Mouse (Mus musculus): ENCODE results near the gene Ahnak. TPM values are rescaled to one million over a fixed set of nuclear protein-coding genes. Genes with fewer than 3 reads are reported as not detected.

Ahnak gene
- polyA plus RNA-seq, 1 experiment from 2014 or later = 10.6 TPM

- H3K4me3 ChIP-seq (ENCODE audit: low read depth, low read length) = no peak overlapping the region
- H3K27ac ChIP-seq (replicated peaks; ENCODE audit: low read depth, low read length) = no peak overlapping the region
- ATAC-seq (replicated peaks; ENCODE audit: insufficient number of reproducible peaks, low FRiP score, low TSS enrichment, low read depth) (no peak; the same call in 1 of the 2 replicates), DNase-seq (ENCODE audit: low spot score) (no peak)
- H3K27me3 ChIP-seq (ENCODE audit: control insufficient read depth, insufficient read depth, low read length) = no peaks in the 10 kb centered on the region
- WGBS = 75% methylated on average over 9 of the region's 9 CpGs
- H3K4me1 ChIP-seq (ENCODE audit: control insufficient read depth, insufficient read depth, low read length) = no peaks in the 10 kb centered on the region
- H3K9me3 ChIP-seq (replicated peaks; ENCODE audit: control insufficient read depth, low read length) = no peaks in the 10 kb centered on the region
- H3K9ac ChIP-seq (replicated peaks; ENCODE audit: low read length) = no peak overlapping the region
- no peaks in the 10 kb centered on the region for H3K36me3 ChIP-seq (replicated peaks; ENCODE audit: control insufficient read depth, insufficient read depth, low read depth, low read length)
- no peak overlapping the region for H3K4me2 ChIP-seq (ENCODE audit: low read depth, low read length)
These were observed 44.6 kb downstream of the Ahnak start for GRCm38 (mm10) chr19:9033412-9034340.

- ATAC-seq (replicated peaks; ENCODE audit: insufficient number of reproducible peaks, low FRiP score, low TSS enrichment, low read depth) (no peak), DNase-seq (ENCODE audit: low spot score) (no peak)
- H3K4me1 ChIP-seq (ENCODE audit: control insufficient read depth, insufficient read depth, low read length) = no peaks in the 10 kb centered on the region
- no peak overlapping the region for H3K9ac ChIP-seq (replicated peaks; ENCODE audit: low read length)
- H3K36me3 ChIP-seq (replicated peaks; ENCODE audit: control insufficient read depth, insufficient read depth, low read depth, low read length) = no peaks in the 10 kb centered on the region
- H3K9me3 ChIP-seq (replicated peaks; ENCODE audit: control insufficient read depth, low read length) = no peaks in the 10 kb centered on the region
- no peak overlapping the region for H3K4me2 ChIP-seq (ENCODE audit: low read depth, low read length)
- no peaks in the 10 kb centered on the region for H3K27me3 ChIP-seq (ENCODE audit: control insufficient read depth, insufficient read depth, low read length)
- H3K4me3 ChIP-seq (ENCODE audit: low read depth, low read length) = no peak overlapping the region
- H3K27ac ChIP-seq (replicated peaks; ENCODE audit: low read depth, low read length) = no peak overlapping the region
- WGBS = 82% methylated on average over 3 of the region's 3 CpGs
These were observed 45.4 kb downstream of the Ahnak start for GRCm38 (mm10) chr19:9034480-9034879.

DNA sequence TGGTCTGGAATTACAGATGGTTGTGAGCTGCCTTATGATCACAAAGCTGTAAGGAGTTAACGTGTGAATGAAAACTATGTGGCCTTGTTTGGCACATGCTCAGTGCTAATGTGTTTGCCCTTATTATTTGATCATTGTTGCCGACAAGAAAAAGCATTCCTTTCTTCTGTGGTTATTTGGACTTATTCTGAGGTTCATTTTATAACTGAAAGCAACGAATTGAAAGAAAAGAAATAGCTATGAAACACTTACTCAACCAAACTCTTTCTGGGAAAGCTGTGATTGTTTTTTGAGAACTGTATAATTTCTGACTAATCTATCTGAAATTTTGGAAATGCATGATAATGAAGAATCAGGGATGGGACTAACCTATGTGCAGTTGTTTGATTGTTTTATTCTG lies 46.0 kb downstream of the Ahnak start:
- Histone ChIP-seq H3K4me2 (ENCODE audit: low read depth, low read length) (no peak overlapping the region), H3K9ac (replicated peaks; ENCODE audit: low read length) (no peak overlapping the region), H3K4me1 (ENCODE audit: control insufficient read depth, insufficient read depth, low read length) (no peaks in the 10 kb centered on the region), H3K27ac (replicated peaks; ENCODE audit: low read depth, low read length) (no peak overlapping the region), H3K4me3 (ENCODE audit: low read depth, low read length) (no peak overlapping the region), H3K27me3 (ENCODE audit: control insufficient read depth, insufficient read depth, low read length) (no peaks in the 10 kb centered on the region), H3K9me3 (replicated peaks; ENCODE audit: control insufficient read depth, low read length) (no peaks in the 10 kb centered on the region), H3K36me3 (replicated peaks; ENCODE audit: control insufficient read depth, insufficient read depth, low read depth, low read length) (no peaks in the 10 kb centered on the region)
- ATAC-seq (replicated peaks; ENCODE audit: insufficient number of reproducible peaks, low FRiP score, low TSS enrichment, low read depth) (no peak), DNase-seq (ENCODE audit: low spot score) (no peak)
- WGBS = 73% methylated on average over 3 of the region's 3 CpGs

DNA sequence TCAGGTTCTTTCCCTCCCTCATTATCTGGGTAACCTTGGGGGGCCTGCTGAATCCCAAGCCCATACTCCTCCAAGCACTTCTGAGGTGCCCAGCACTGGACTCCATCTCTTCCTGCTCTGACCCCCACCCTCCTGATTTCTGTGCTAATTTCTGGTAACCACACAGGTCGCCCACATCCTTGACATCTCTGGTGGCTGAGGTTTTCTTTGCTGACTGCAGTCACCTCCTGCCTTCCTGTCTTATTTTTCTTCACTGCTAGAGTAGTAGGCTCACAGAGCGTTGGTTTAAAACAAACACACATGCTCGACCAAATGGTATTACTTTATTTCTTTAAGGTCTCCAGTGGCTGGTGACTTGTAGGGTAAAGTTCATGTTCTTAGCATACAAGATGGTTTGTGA lies 49.1 kb downstream of the Ahnak start:
- ATAC-seq (replicated peaks; ENCODE audit: insufficient number of reproducible peaks, low FRiP score, low TSS enrichment, low read depth) (no peak), DNase-seq (ENCODE audit: low spot score) (no peak)
- no peaks in the 10 kb centered on the region for H3K27me3 ChIP-seq (ENCODE audit: control insufficient read depth, insufficient read depth, low read length)
- H3K27ac ChIP-seq (replicated peaks; ENCODE audit: low read depth, low read length) = no peak overlapping the region
- no peaks in the 10 kb centered on the region for H3K9me3 ChIP-seq (replicated peaks; ENCODE audit: control insufficient read depth, low read length)
- no peak overlapping the region for H3K9ac ChIP-seq (replicated peaks; ENCODE audit: low read length)
- WGBS = 59% methylated on average over 3 of the region's 3 CpGs
- H3K4me1 ChIP-seq (ENCODE audit: control insufficient read depth, insufficient read depth, low read length) = no peaks in the 10 kb centered on the region
- no peaks in the 10 kb centered on the region for H3K36me3 ChIP-seq (replicated peaks; ENCODE audit: control insufficient read depth, insufficient read depth, low read depth, low read length)
- H3K4me3 ChIP-seq (ENCODE audit: low read depth, low read length) = no peak overlapping the region
- no peak overlapping the region for H3K4me2 ChIP-seq (ENCODE audit: low read depth, low read length)

DNA sequence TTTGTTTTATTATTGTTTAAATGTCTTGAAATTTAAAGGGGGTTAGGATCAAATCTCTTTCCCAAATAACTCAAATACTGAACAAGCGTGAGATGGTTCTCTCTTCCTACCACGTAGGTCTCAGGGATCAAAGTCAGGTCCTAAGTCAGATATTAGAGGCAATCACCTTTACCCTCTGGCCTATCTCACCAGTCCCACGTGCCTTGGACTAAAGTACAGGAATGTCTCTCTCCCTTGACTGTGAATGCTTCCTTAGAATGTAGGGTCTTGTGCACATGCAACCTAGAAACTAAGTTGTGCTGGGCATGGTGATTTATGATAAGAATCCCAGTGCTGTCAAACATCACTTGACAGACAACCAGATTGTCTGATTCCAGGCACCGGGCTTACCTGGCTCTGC lies 50.2 kb downstream of the Ahnak start:
- H3K9ac ChIP-seq (replicated peaks; ENCODE audit: low read length) = no peak overlapping the region
- ATAC-seq (replicated peaks; ENCODE audit: insufficient number of reproducible peaks, low FRiP score, low TSS enrichment, low read depth) = no peak
- no peaks in the 10 kb centered on the region for H3K27me3 ChIP-seq (ENCODE audit: control insufficient read depth, insufficient read depth, low read length)
- H3K27ac ChIP-seq (replicated peaks; ENCODE audit: low read depth, low read length) = no peak overlapping the region
- no peaks in the 10 kb centered on the region for H3K9me3 ChIP-seq (replicated peaks; ENCODE audit: control insufficient read depth, low read length)
- WGBS = 63% methylated on average over 4 of the region's 4 CpGs
- no peaks in the 10 kb centered on the region for H3K4me1 ChIP-seq (ENCODE audit: control insufficient read depth, insufficient read depth, low read length)
- no peaks in the 10 kb centered on the region for H3K36me3 ChIP-seq (replicated peaks; ENCODE audit: control insufficient read depth, insufficient read depth, low read depth, low read length)
- DNase-seq (ENCODE audit: low spot score) = no peak
- H3K4me2 ChIP-seq (ENCODE audit: low read depth, low read length) = no peak overlapping the region
- H3K4me3 ChIP-seq (ENCODE audit: low read depth, low read length) = no peak overlapping the region

- peak; percentile 44; the same call in 1 of the 2 replicates for ATAC-seq (replicated peaks; ENCODE audit: insufficient number of reproducible peaks, low FRiP score, low TSS enrichment, low read depth)
- DNase-seq (ENCODE audit: low spot score) = peak; percentile 39
- no peaks in the 10 kb centered on the region for H3K4me1 ChIP-seq (ENCODE audit: control insufficient read depth, insufficient read depth, low read length)
- H3K9me3 ChIP-seq (replicated peaks; ENCODE audit: control insufficient read depth, low read length) = no peaks in the 10 kb centered on the region
- no peak overlapping the region for H3K4me2 ChIP-seq (ENCODE audit: low read depth, low read length)
- H3K4me3 ChIP-seq (ENCODE audit: low read depth, low read length) = no peak overlapping the region
- H3K36me3 ChIP-seq (replicated peaks; ENCODE audit: control insufficient read depth, insufficient read depth, low read depth, low read length) = no peaks in the 10 kb centered on the region
- H3K27me3 ChIP-seq (ENCODE audit: control insufficient read depth, insufficient read depth, low read length) = no peaks in the 10 kb centered on the region
- no peak overlapping the region for H3K27ac ChIP-seq (replicated peaks; ENCODE audit: low read depth, low read length)
- H3K9ac ChIP-seq (replicated peaks; ENCODE audit: low read length) = no peak overlapping the region
- WGBS = 43% methylated on average over 7 of the region's 7 CpGs
These were observed 50.8 kb downstream of the Ahnak start for GRCm38 (mm10) chr19:9039928-9040327.

DNA sequence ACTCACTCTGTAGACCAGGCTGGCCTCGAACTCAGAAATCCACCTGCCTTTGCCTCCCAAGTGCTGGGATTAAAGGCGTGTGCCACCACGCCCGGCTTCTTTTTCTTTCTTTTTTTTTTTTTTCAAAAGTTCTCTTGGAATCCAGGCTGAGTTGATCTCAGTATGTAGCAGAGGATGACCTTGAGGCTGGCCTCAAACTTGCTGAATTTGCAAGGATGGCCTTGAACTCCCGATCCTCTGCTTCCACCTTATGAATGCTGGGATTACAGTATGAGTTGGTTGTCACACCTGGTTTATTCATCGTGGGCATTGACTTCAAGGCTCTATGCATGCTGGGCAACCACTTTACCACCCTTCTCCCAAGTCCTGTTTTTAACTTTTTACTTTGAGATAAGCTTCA lies 51.6 kb downstream of the Ahnak start:
- Histone ChIP-seq H3K9ac (replicated peaks; ENCODE audit: low read length) (no peak overlapping the region), H3K4me2 (ENCODE audit: low read depth, low read length) (no peak overlapping the region), H3K4me1 (ENCODE audit: control insufficient read depth, insufficient read depth, low read length) (no peaks in the 10 kb centered on the region), H3K4me3 (ENCODE audit: low read depth, low read length) (no peak overlapping the region), H3K27me3 (ENCODE audit: control insufficient read depth, insufficient read depth, low read length) (no peaks in the 10 kb centered on the region), H3K27ac (replicated peaks; ENCODE audit: low read depth, low read length) (no peak overlapping the region), H3K9me3 (replicated peaks; ENCODE audit: control insufficient read depth, low read length) (no peaks in the 10 kb centered on the region), H3K36me3 (replicated peaks; ENCODE audit: control insufficient read depth, insufficient read depth, low read depth, low read length) (no peaks in the 10 kb centered on the region)
- ATAC-seq (replicated peaks; ENCODE audit: insufficient number of reproducible peaks, low FRiP score, low TSS enrichment, low read depth) (no peak), DNase-seq (ENCODE audit: low spot score) (no peak)
- 77% methylated on average over 6 of the region's 6 CpGs for WGBS

GRCm38 (mm10) chr19:9041074-9041473 lies 52.0 kb downstream of the Ahnak start:
- DNase-seq (ENCODE audit: low spot score) (no peak), ATAC-seq (replicated peaks; ENCODE audit: insufficient number of reproducible peaks, low FRiP score, low TSS enrichment, low read depth) (no peak)
- no peaks in the 10 kb centered on the region for H3K9me3 ChIP-seq (replicated peaks; ENCODE audit: control insufficient read depth, low read length)
- no peak overlapping the region for H3K4me3 ChIP-seq (ENCODE audit: low read depth, low read length)
- H3K27me3 ChIP-seq (ENCODE audit: control insufficient read depth, insufficient read depth, low read length) = no peaks in the 10 kb centered on the region
- no peak overlapping the region for H3K4me2 ChIP-seq (ENCODE audit: low read depth, low read length)
- no peaks in the 10 kb centered on the region for H3K4me1 ChIP-seq (ENCODE audit: control insufficient read depth, insufficient read depth, low read length)
- no peak overlapping the region for H3K9ac ChIP-seq (replicated peaks; ENCODE audit: low read length)
- H3K27ac ChIP-seq (replicated peaks; ENCODE audit: low read depth, low read length) = no peak overlapping the region
- no peaks in the 10 kb centered on the region for H3K36me3 ChIP-seq (replicated peaks; ENCODE audit: control insufficient read depth, insufficient read depth, low read depth, low read length)

All from embryonic facial prominence, embryonic 11.5 days (tissue).